Mouse (Mus musculus) heart, postnatal 0 days (tissue): Measurements from ENCODE around the gene Glmp. TPM values are rescaled to one million over a fixed set of nuclear protein-coding genes. Genes with fewer than 3 reads are reported as not detected.
"Not testable (repeated sequence)": the region's sequence is repeated elsewhere in the genome, so short reads cannot be mapped to it uniquely, and the experiment has no call there.

Source experiments
- ATAC-seq: fragments of 200-750 bp; cut with Nextera tagmentation; 2 replicates; pipeline ENCODE4 v1.8.0; 2017; ENCODE audit warnings: low read depth, moderate number of reproducible peaks, moderate library complexity; ENCODE audit not compliant: insufficient read depth
- DNase-seq: peaks from one replicate; pipeline ENCODE4 v3.0.0-alpha.2; 2016; ENCODE audit warnings: low spot score
- H3K27ac ChIP-seq: fragments of 300-500 bp; sonication (generic); 2 replicates; pipeline ENCODE4 v1.5.1; 2014; ENCODE audit warnings: low read depth, mild to moderate bottlenecking
- H3K27me3 ChIP-seq: fragments of 300-500 bp; sonication (generic); 2 replicates; pipeline ENCODE4 v1.6.1; 2014; ENCODE audit warnings: low read length, mixed read lengths; ENCODE audit not compliant: control insufficient read depth, insufficient read depth
- H3K36me3 ChIP-seq: fragments of 300-500 bp; sonication (generic); replicated peaks from 2 replicates; pipeline ENCODE4 v1.6.1; 2014; ENCODE audit warnings: low read length, mixed read lengths; ENCODE audit not compliant: control insufficient read depth, insufficient read depth
- H3K4me1 ChIP-seq: fragments of 300-500 bp; sonication (generic); 2 replicates; pipeline ENCODE4 v1.6.1; 2014; ENCODE audit warnings: antibody characterized with exemption; ENCODE audit not compliant: control insufficient read depth, insufficient read depth
- H3K4me2 ChIP-seq: fragments of 300-500 bp; sonication (generic); 2 replicates; pipeline ENCODE4 v1.6.1; 2014; ENCODE audit warnings: low read depth, mild to moderate bottlenecking, low read length, moderate library complexity
- H3K4me3 ChIP-seq: fragments of 300-500 bp; sonication (generic); 2 replicates; pipeline ENCODE4 v1.5.1; 2014; ENCODE audit warnings: low read depth, low read length
- H3K9ac ChIP-seq: fragments of 300-500 bp; sonication (generic); replicated peaks from 2 replicates; pipeline ENCODE4 v1.6.1; 2014; ENCODE audit warnings: low read depth, low read length, mixed read lengths
- H3K9me3 ChIP-seq: fragments of 300-500 bp; sonication (generic); replicated peaks from 2 replicates; pipeline ENCODE4 v1.6.1; 2016; ENCODE audit warnings: low read length; ENCODE audit not compliant: control insufficient read depth
- CTCF ChIP-seq: IDR thresholded peaks from 2 replicates; pipeline ENCODE4 v1.5.1; 2016; ENCODE audit warnings: antibody characterized with exemption, control low read depth, low read depth
- EP300 ChIP-seq: IDR thresholded peaks from 2 replicates; pipeline ENCODE4 v1.6.1; 2016; ENCODE audit warnings: antibody characterized with exemption, low read depth
- WGBS: fragments of 180-500 bp; shearing (Covaris S2); extraction: QIAGEN DNeasy Blood & Tissue Kit; methylation state at CpG from one replicate; pipeline ENCODE4 v1.1.7; 2014; 5-methylcytosine and 5-hydroxymethylcytosine counted together
- polyA plus RNA-seq: library from polyadenylated mRNA; unstranded; fragments of >200 nt; fragmentation: Nextera tagmentation; extraction: Ambion mirVana; gene quantifications from 2 replicates; pipeline ENCODE4 v1.2.1, GENCODE M21; 2015
- total RNA-seq: library from RNA; depleted of rRNA; stranded (reverse); fragments of >200 nt; gene quantifications from 2 replicates; pipeline ENCODE4 v1.2.3, GENCODE M21; 2014; ENCODE audit warnings: low replicate concordance

Glmp gene
- total and polyA plus RNA-seq, 2 experiments from 2014 or later, result 75.1 to 129 TPM

DNA sequence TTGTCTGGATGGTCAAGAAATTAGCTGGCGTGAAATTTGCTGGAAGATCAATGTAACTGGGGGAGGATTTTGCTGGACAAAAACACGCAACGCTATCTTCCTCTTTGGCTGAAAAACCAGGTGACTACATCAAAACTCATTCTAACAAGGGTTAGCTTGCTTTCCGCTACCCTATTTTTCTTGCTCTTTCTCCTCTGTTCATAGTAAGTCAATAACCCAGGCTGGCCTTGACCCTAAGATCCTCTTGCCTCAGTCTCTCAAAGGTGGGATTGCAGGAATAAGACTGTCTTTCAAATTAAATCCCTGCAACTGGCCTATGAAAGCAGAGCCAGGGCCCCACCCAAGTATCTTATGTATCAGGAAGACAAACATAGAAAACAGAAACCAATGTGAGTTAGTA, 37.7 kb upstream of the Glmp start, which contains the start of gene Gm38392:
Gm38392 (minus strand) TSS at position 101 of the 400 bp plus-strand sequence.
- H3K27ac ChIP-seq, result no peak within 1 kb of the TSS
- WGBS, result 94% methylated on average over 4 of the region's 4 CpGs

DNA sequence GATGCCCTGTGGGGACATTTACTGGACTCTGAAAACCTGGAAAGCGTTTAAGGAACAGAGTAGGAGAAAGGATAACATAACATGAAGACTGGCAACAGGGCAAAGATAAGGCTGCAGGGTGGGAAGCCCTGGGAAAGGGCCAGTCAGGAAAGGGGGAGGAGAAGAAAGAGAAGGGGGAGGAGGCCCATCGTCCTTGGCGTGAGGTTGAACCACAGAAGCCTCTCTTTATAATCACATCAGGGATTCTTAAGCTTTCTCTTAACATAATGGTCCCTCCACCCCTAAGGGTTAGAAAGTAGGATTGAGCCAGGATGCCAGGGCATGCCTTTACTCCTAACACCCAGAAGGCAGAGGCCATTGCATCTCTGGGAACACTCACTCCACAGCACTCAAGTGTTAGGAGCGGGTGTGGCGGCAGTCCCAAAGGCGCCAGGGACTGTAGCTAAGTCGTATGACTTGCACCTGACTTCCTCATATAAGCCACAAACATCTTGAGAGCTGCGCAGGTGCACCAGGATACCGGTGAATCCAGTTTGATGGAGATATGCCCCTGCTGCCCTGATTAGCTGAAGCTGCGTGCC, 36.6 kb upstream of the Glmp start:
- WGBS, result 64% methylated on average over 8 of the region's 10 CpGs
- not testable (repeated sequence) for H3K27me3 ChIP-seq, H3K4me1 ChIP-seq, H3K9me3 ChIP-seq, ATAC-seq, DNase-seq, H3K36me3 ChIP-seq, H3K27ac ChIP-seq, H3K4me3 ChIP-seq, H3K9ac ChIP-seq, H3K4me2 ChIP-seq

More for the DNA sequence above, 37.7 kb upstream of the Glmp start, which contains the start of gene Gm38392:
- Histone ChIP-seq H3K4me3 (no peak within 1 kb of the TSS), H3K9me3 (no peaks in the 10 kb centered on the region), H3K9ac (no peak within 1 kb of the TSS), H3K27me3 (no peaks in the 10 kb centered on the region), H3K36me3 (no peaks in the 10 kb centered on the region), H3K4me1 (no peaks in the 10 kb centered on the region), H3K4me2 (no peak within 1 kb of the TSS)
- ATAC-seq (no peak), DNase-seq (no peak)
- TF ChIP-seq CTCF, result no peak
- no peak for TF ChIP-seq EP300

DNA sequence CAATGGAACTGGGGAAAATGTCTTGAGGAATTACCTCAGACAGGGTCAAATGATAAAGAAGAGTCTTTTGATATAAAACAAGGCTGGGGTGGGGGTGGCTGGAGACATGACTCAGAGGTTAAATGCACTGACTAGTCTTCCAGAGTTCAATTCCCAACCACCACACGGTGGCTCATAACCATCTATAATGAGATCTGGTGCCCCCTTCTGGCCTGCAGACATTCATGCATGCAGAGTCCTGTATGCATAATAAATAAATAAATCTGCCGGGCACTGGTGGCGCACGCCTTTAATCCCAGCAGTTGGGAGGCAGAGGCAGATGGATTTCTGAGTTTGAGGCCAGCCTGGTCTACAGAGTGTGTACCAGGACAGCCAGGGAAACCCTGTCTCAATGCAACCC, 32.9 kb upstream of the Glmp start:
- Histone ChIP-seq H3K4me1 (0 out of 2 replicates have a peak, but pooled peaks cover 8% of the 10 kb centered on the region), H3K27me3 (no peaks in the 10 kb centered on the region), H3K36me3 (no peaks in the 10 kb centered on the region), H3K27ac (no peak overlapping the region), H3K9me3 (no peaks in the 10 kb centered on the region), H3K4me2 (no peak overlapping the region), H3K4me3 (no peak overlapping the region), H3K9ac (no peak overlapping the region)
- ATAC-seq (no peak), DNase-seq (peak; percentile 9)
- WGBS, result 65% methylated on average over 4 of the region's 4 CpGs
- TF ChIP-seq EP300 (no peak), CTCF (peak; percentile 46)

DNA sequence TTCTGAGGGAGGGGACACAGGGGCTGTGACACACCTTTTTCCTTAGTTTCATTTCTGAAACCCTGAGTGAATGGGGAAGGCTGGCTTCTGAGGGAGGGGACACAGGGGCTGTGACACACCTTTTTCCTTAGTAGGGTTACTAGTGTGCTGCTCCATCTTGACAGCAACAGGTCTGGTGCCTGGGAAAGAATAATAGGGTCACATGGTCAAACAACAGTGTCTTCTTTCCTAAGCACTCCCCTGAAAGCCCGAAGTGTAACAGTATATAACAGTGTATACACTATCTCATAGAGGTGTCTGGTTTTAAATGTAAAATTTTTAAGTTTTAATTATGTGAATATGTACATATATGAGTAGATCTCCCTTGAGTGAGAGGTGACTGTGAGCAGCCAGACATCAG, 29.6 kb upstream of the Glmp start:
- ATAC-seq, H3K9me3 ChIP-seq, H3K9ac ChIP-seq, H3K36me3 ChIP-seq, DNase-seq, H3K4me2 ChIP-seq, H3K27ac ChIP-seq, H3K4me3 ChIP-seq, H3K27me3 ChIP-seq: not testable (repeated sequence)
- H3K4me1 ChIP-seq, result peaks cover 17% of the 10 kb centered on the region
- 59% methylated on average over 1 of the region's 1 CpGs for WGBS

DNA sequence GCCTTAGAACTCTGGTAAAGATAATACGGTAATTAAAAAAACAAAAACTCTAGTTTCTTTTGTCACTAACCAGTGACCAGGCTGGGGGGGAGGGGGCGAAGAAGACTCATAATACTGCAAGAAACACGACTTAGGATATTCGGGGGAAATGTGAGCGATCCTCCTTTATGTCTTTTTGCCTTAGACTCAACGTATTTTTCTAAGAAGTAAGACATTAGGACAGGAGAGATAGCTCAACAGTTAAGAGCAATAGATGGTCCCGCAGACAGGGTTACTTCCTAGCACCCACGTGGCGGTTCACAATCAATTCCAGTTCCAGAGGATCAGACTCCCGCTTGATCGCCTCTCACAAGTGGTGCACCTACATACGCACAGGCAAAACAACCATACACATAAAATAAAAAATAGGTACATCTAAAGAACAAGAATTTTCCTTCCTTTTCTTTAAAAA, 28.7 kb upstream of the Glmp start:
- peak overlapping the region; percentile 94 for H3K27ac ChIP-seq
- 2% methylated on average over 12 of the region's 12 CpGs for WGBS
- H3K36me3 ChIP-seq, result peaks cover 17% of the 10 kb centered on the region
- ATAC-seq, result no peak
- H3K9ac ChIP-seq, result peak overlapping the region; percentile 60
- TF ChIP-seq CTCF (no peak), EP300 (no peak)
- peaks cover 17% of the 10 kb centered on the region for H3K4me1 ChIP-seq
- no peaks in the 10 kb centered on the region for H3K9me3 ChIP-seq
- H3K4me3 ChIP-seq, result peak overlapping the region; percentile 89
- no peaks in the 10 kb centered on the region for H3K27me3 ChIP-seq
- peak overlapping the region; percentile 75 for H3K4me2 ChIP-seq
- no peak for DNase-seq
